Mouse (Mus musculus) stomach, postnatal 0 days (tissue): ENCODE data around the gene Dpp7. TPM values are rescaled to one million over a fixed set of nuclear protein-coding genes. Genes with fewer than 3 reads are reported as not detected.

Source experiments
- ATAC-seq: fragments of 200-750 bp; cut with Nextera tagmentation; 2 replicates; pipeline ENCODE4 v1.8.0; 2017; ENCODE audit not compliant: low FRiP score, low TSS enrichment
- DNase-seq: peaks from one replicate; pipeline ENCODE4 v3.0.0-alpha.2; 2016; ENCODE audit warnings: low spot score
- H3K27ac ChIP-seq: fragments of 300-500 bp; sonication (generic); replicated peaks from 2 replicates; pipeline ENCODE4 v1.5.1; 2014; ENCODE audit warnings: mild to moderate bottlenecking, control low read depth
- H3K27me3 ChIP-seq: fragments of 300-500 bp; sonication (generic); 2 replicates; pipeline ENCODE4 v1.6.1; 2014; ENCODE audit warnings: low read length; ENCODE audit not compliant: control insufficient read depth, insufficient read depth
- H3K36me3 ChIP-seq: fragments of 300-500 bp; sonication (generic); 2 replicates; pipeline ENCODE4 v1.6.1; 2014; ENCODE audit warnings: low read length, mixed read lengths; ENCODE audit not compliant: control insufficient read depth, insufficient read depth
- H3K4me1 ChIP-seq: fragments of 300-500 bp; sonication (generic); replicated peaks from 2 replicates; pipeline ENCODE4 v1.6.1; 2014; ENCODE audit warnings: antibody characterized with exemption; ENCODE audit not compliant: control insufficient read depth, insufficient read depth
- H3K4me2 ChIP-seq: fragments of 300-500 bp; sonication (generic); replicated peaks from 2 replicates; pipeline ENCODE4 v1.6.1; 2014; ENCODE audit warnings: low read depth, mild to moderate bottlenecking, control low read depth, moderate library complexity
- H3K4me3 ChIP-seq: fragments of 300-500 bp; sonication (generic); 2 replicates; pipeline ENCODE4 v1.5.1; 2014; ENCODE audit warnings: low read depth, low read length, control low read depth
- H3K9ac ChIP-seq: fragments of 300-500 bp; sonication (generic); 2 replicates; pipeline ENCODE4 v1.6.1; 2014; ENCODE audit warnings: mild to moderate bottlenecking, low read length, control low read depth, mixed read lengths
- H3K9me3 ChIP-seq: fragments of 300-500 bp; sonication (generic); 2 replicates; pipeline ENCODE4 v1.6.1; 2016; ENCODE audit warnings: low read length; ENCODE audit not compliant: control insufficient read depth
- CTCF ChIP-seq: IDR thresholded peaks from 2 replicates; pipeline ENCODE4 v1.5.1; 2016; ENCODE audit warnings: antibody characterized with exemption, low read depth, mild to moderate bottlenecking, moderate library complexity
- EP300 ChIP-seq: optimal IDR thresholded peaks from 2 replicates; pipeline ENCODE3; 2016; ENCODE audit warnings: antibody characterized with exemption
- WGBS: fragments of 180-500 bp; shearing (Covaris S2); extraction: QIAGEN DNeasy Blood & Tissue Kit; methylation state at CpG from one replicate; pipeline ENCODE4 v1.1.7; 2014; 5-methylcytosine and 5-hydroxymethylcytosine counted together
- polyA plus RNA-seq: library from polyadenylated mRNA; unstranded; fragments of >200 nt; fragmentation: Nextera tagmentation; extraction: Ambion mirVana; gene quantifications from 2 replicates; pipeline ENCODE4 v1.2.1, GENCODE M21; 2015

Dpp7 gene
- polyA plus RNA-seq, 1 experiment from 2014 or later, result 9.9 TPM

GRCm38 (mm10) chr2:25394281-25395221, 38.4 kb upstream of the Dpp7 start:
- no peak overlapping the region for H3K9ac ChIP-seq
- no peak overlapping the region for H3K4me2 ChIP-seq
- H3K27me3 ChIP-seq, result no peaks in the 10 kb centered on the region
- 39% methylated on average over 3 of the region's 3 CpGs for WGBS
- H3K9me3 ChIP-seq, result no peaks in the 10 kb centered on the region
- H3K36me3 ChIP-seq, result no peaks in the 10 kb centered on the region
- peak overlapping the region; percentile 73 for H3K27ac ChIP-seq
- DNase-seq (no peak), ATAC-seq (peak; percentile 36; the same call in 1 of the 2 replicates)
- no peak for TF ChIP-seq CTCF
- TF ChIP-seq EP300, result no peak
- H3K4me1 ChIP-seq, result peaks cover 10% of the 10 kb centered on the region
- no peak overlapping the region for H3K4me3 ChIP-seq

DNA sequence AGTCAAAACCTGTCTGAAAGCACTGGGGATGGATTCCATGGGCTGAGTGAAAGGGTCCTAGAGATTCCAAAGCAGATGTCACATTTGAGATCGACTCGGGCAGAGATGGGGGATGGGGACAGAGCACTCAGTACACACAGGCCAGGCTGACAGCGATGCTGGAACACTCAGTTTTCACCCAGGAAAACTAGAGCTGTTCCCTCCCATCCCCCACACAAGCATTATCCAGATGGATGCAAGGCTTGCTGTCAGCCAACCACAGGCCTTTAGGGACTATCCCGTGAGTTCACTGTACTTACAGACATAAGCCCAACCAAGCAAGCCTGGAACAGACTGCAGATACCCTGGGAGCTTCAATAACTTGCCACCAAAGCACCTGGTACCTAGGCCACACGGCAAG, 35.1 kb upstream of the Dpp7 start:
- Histone ChIP-seq H3K4me2 (no peak overlapping the region), H3K9me3 (no peaks in the 10 kb centered on the region), H3K9ac (no peak overlapping the region), H3K4me1 (peaks cover 8% of the 10 kb centered on the region), H3K36me3 (no peaks in the 10 kb centered on the region), H3K27me3 (no peaks in the 10 kb centered on the region), H3K4me3 (no peak overlapping the region), H3K27ac (no peak overlapping the region)
- ATAC-seq (no peak), DNase-seq (no peak)
- TF ChIP-seq CTCF, result no peak
- TF ChIP-seq EP300, result no peak
- 65% methylated on average over 5 of the region's 5 CpGs for WGBS

- Histone ChIP-seq H3K4me3 (no peak overlapping the region), H3K4me1 (no peaks in the 10 kb centered on the region), H3K9ac (no peak overlapping the region), H3K9me3 (no peaks in the 10 kb centered on the region), H3K27me3 (no peaks in the 10 kb centered on the region), H3K36me3 (no peaks in the 10 kb centered on the region), H3K27ac (no peak overlapping the region), H3K4me2 (no peak overlapping the region)
- WGBS, result 51% methylated on average over 5 of the region's 5 CpGs
- TF ChIP-seq CTCF, result no peak
- TF ChIP-seq EP300, result no peak
- ATAC-seq (peak; percentile 82), DNase-seq (no peak)
Measured at GRCm38 (mm10) chr2:25384492-25384891, 28.3 kb upstream of the Dpp7 start.

DNA sequence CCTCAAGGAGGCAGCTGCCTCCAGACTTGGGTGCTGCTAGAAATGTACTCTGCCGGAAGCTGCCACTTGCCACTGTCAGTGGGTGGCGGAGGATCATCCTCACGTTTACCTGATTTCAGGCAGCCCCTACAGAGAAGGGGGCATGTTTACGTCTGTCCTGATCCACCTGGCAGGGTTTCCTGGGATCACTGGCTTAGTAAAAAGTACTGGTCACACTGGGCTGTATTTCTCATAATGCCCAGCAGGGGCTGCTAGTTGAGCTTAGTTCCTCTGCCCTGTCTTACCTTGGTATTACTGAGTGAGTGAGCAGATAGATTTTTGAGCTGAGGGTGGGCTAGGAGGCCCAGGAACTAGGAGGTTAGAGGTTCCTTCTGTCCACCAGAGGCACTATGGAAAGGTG, 20.4 kb upstream of the Dpp7 start:
- Histone ChIP-seq H3K27me3 (no peaks in the 10 kb centered on the region), H3K9me3 (no peaks in the 10 kb centered on the region), H3K4me2 (no peak overlapping the region), H3K4me3 (no peak overlapping the region), H3K36me3 (no peaks in the 10 kb centered on the region), H3K4me1 (peaks cover 11% of the 10 kb centered on the region), H3K27ac (no peak overlapping the region), H3K9ac (no peak overlapping the region)
- peak; percentile 52 for DNase-seq
- 51% methylated on average over 4 of the region's 4 CpGs for WGBS
- ATAC-seq, result no peak
- TF ChIP-seq CTCF (peak; percentile 88), EP300 (no peak)

DNA sequence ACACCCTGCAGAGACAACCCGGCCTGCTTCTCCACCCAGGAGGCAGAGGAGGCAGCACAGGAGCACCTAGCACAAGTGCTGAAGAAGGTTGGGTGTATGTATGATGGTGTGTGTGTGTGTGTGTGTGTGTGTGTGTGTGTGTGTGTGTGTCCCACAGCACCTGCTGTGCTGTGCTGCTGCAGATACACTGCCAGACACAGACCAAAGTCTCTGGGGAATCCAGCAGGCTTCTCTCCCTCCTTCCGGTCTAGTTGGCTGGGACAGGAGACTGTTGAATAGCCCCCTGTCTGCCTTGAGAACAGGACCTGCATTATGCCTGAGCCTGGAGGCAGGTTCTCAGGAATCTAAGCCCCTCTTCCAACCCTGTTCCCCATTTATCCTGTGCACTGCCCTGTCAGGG, 17.3 kb upstream of the Dpp7 start:
- H3K9ac ChIP-seq, result peak overlapping the region; percentile 45; the same call in 1 of the 2 replicates
- no peaks in the 10 kb centered on the region for H3K36me3 ChIP-seq
- TF ChIP-seq CTCF (no peak), EP300 (no peak)
- no peaks in the 10 kb centered on the region for H3K27me3 ChIP-seq
- H3K27ac ChIP-seq, result no peak overlapping the region
- H3K9me3 ChIP-seq, result no peaks in the 10 kb centered on the region
- ATAC-seq, result no peak
- H3K4me2 ChIP-seq, result peak overlapping the region; percentile 99
- peaks cover 11% of the 10 kb centered on the region for H3K4me1 ChIP-seq
- DNase-seq, result no peak
- peak overlapping the region; percentile 66 for H3K4me3 ChIP-seq
- 46% methylated on average over 2 of the region's 2 CpGs for WGBS
